Mouse (Mus musculus): Measurements from ENCODE around the gene Cacna1d. TPM values are rescaled to one million over a fixed set of nuclear protein-coding genes. Genes with fewer than 3 reads are reported as not detected.

Gene Cacna1d
- total and polyA plus RNA-seq, 2 experiments from 2014 or later = 5.5 to 8.9 TPM

GRCm38 (mm10) chr14:30008733-30009575 lies 482.3 kb downstream of the Cacna1d start, which contains the start of the genes Il17rb and Chdh:
Gene Il17rb, minus strand, starts transcription at chr14:30008896.
Gene Chdh, plus strand, starts transcription at chr14:30009023.
- Histone ChIP-seq H3K27me3 (ENCODE audit: control insufficient read depth, insufficient read depth, low read length) (peaks cover 23% of the 10 kb centered on the region), H3K36me3 (replicated peaks; ENCODE audit: control insufficient read depth, insufficient read depth, low read length) (no peaks in the 10 kb centered on the region), H3K4me2 (ENCODE audit: low read depth, low read length) (peak within 1 kb of the TSS; percentile 74), H3K4me1 (ENCODE audit: control insufficient read depth, insufficient read depth) (no peaks in the 10 kb centered on the region), H3K9ac (replicated peaks; ENCODE audit: low read depth, low read length) (no peak within 1 kb of the TSS; the same call in 1 of the 2 replicates), H3K9me3 (replicated peaks; ENCODE audit: control insufficient read depth, low read length) (no peaks in the 10 kb centered on the region), H3K27ac (ENCODE audit: low read depth) (peak within 1 kb of the TSS; percentile 18; the same call in 1 of the 2 replicates), H3K4me3 (ENCODE audit: low read depth, low read length) (peak within 1 kb of the TSS; percentile 48)
- TF ChIP-seq EP300 (IDR thresholded peaks at IDR 0.05; ENCODE audit: low read depth) = no peak
- TF ChIP-seq CTCF (IDR thresholded peaks at IDR 0.05; ENCODE audit: low read depth) = no peak
- peak; percentile 55 for ATAC-seq (ENCODE audit: insufficient read depth, low read depth)
- peak; percentile 24 for DNase-seq (ENCODE audit: low spot score)
- 8% methylated on average over 54 of the region's 54 CpGs for WGBS

GRCm38 (mm10) chr14:29999475-29999811 lies 491.8 kb downstream of the Cacna1d start:
- no peak for ATAC-seq (ENCODE audit: insufficient read depth, low read depth)
- H3K9me3 ChIP-seq (replicated peaks; ENCODE audit: control insufficient read depth, low read length) = no peaks in the 10 kb centered on the region
- 66% methylated on average over 3 of the region's 3 CpGs for WGBS
- H3K4me2 ChIP-seq (ENCODE audit: low read depth, low read length) = no peak overlapping the region
- TF ChIP-seq EP300 (IDR thresholded peaks at IDR 0.05; ENCODE audit: low read depth) (no peak), CTCF (IDR thresholded peaks at IDR 0.05; ENCODE audit: low read depth) (no peak)
- H3K27me3 ChIP-seq (ENCODE audit: control insufficient read depth, insufficient read depth, low read length) = no peaks in the 10 kb centered on the region
- H3K4me3 ChIP-seq (ENCODE audit: low read depth, low read length) = no peak overlapping the region
- no peak overlapping the region for H3K9ac ChIP-seq (replicated peaks; ENCODE audit: low read depth, low read length)
- DNase-seq (ENCODE audit: low spot score) = no peak
- H3K27ac ChIP-seq (ENCODE audit: low read depth) = no peak overlapping the region
- peaks cover 32% of the 10 kb centered on the region for H3K36me3 ChIP-seq (replicated peaks; ENCODE audit: control insufficient read depth, insufficient read depth, low read length)
- H3K4me1 ChIP-seq (ENCODE audit: control insufficient read depth, insufficient read depth) = no peaks in the 10 kb centered on the region

- Histone ChIP-seq H3K27ac (ENCODE audit: low read depth) (no peak overlapping the region), H3K4me2 (ENCODE audit: low read depth, low read length) (no peak overlapping the region), H3K9ac (replicated peaks; ENCODE audit: low read depth, low read length) (no peak overlapping the region), H3K4me3 (ENCODE audit: low read depth, low read length) (no peak overlapping the region), H3K27me3 (ENCODE audit: control insufficient read depth, insufficient read depth, low read length) (no peaks in the 10 kb centered on the region), H3K4me1 (ENCODE audit: control insufficient read depth, insufficient read depth) (no peaks in the 10 kb centered on the region), H3K36me3 (replicated peaks; ENCODE audit: control insufficient read depth, insufficient read depth, low read length) (peaks cover 37% of the 10 kb centered on the region), H3K9me3 (replicated peaks; ENCODE audit: control insufficient read depth, low read length) (no peaks in the 10 kb centered on the region)
- ATAC-seq (ENCODE audit: insufficient read depth, low read depth) (no peak), DNase-seq (ENCODE audit: low spot score) (no peak)
- 74% methylated on average over 13 of the region's 13 CpGs for WGBS
- TF ChIP-seq CTCF (IDR thresholded peaks at IDR 0.05; ENCODE audit: low read depth) (no peak), EP300 (IDR thresholded peaks at IDR 0.05; ENCODE audit: low read depth) (no peak)
Observed at GRCm38 (mm10) chr14:29998747-29999474, 492.3 kb downstream of the Cacna1d start.

GRCm38 (mm10) chr14:29997345-29997744 lies 493.9 kb downstream of the Cacna1d start:
- Histone ChIP-seq H3K27ac (ENCODE audit: low read depth) (no peak overlapping the region), H3K9ac (replicated peaks; ENCODE audit: low read depth, low read length) (no peak overlapping the region), H3K9me3 (replicated peaks; ENCODE audit: control insufficient read depth, low read length) (no peaks in the 10 kb centered on the region), H3K4me2 (ENCODE audit: low read depth, low read length) (no peak overlapping the region), H3K36me3 (replicated peaks; ENCODE audit: control insufficient read depth, insufficient read depth, low read length) (peaks cover 52% of the 10 kb centered on the region), H3K4me1 (ENCODE audit: control insufficient read depth, insufficient read depth) (no peaks in the 10 kb centered on the region), H3K27me3 (ENCODE audit: control insufficient read depth, insufficient read depth, low read length) (no peaks in the 10 kb centered on the region), H3K4me3 (ENCODE audit: low read depth, low read length) (no peak overlapping the region)
- DNase-seq (ENCODE audit: low spot score) (no peak), ATAC-seq (ENCODE audit: insufficient read depth, low read depth) (no peak)
- TF ChIP-seq EP300 (IDR thresholded peaks at IDR 0.05; ENCODE audit: low read depth) (no peak), CTCF (IDR thresholded peaks at IDR 0.05; ENCODE audit: low read depth) (no peak)

- Histone ChIP-seq H3K9me3 (replicated peaks; ENCODE audit: control insufficient read depth, low read length) (no peaks in the 10 kb centered on the region), H3K4me1 (ENCODE audit: control insufficient read depth, insufficient read depth) (no peaks in the 10 kb centered on the region), H3K27ac (ENCODE audit: low read depth) (no peak overlapping the region), H3K36me3 (replicated peaks; ENCODE audit: control insufficient read depth, insufficient read depth, low read length) (peaks cover 64% of the 10 kb centered on the region), H3K4me3 (ENCODE audit: low read depth, low read length) (no peak overlapping the region), H3K27me3 (ENCODE audit: control insufficient read depth, insufficient read depth, low read length) (no peaks in the 10 kb centered on the region), H3K4me2 (ENCODE audit: low read depth, low read length) (no peak overlapping the region), H3K9ac (replicated peaks; ENCODE audit: low read depth, low read length) (no peak overlapping the region)
- no peak for ATAC-seq (ENCODE audit: insufficient read depth, low read depth)
- 88% methylated on average over 11 of the region's 11 CpGs for WGBS
- DNase-seq (ENCODE audit: low spot score) = no peak
- TF ChIP-seq EP300 (IDR thresholded peaks at IDR 0.05; ENCODE audit: low read depth) (no peak), CTCF (IDR thresholded peaks at IDR 0.05; ENCODE audit: low read depth) (no peak)
Observed at GRCm38 (mm10) chr14:29996000-29996751, 495.1 kb downstream of the Cacna1d start.

All from heart, postnatal 0 days (tissue).